Mouse (Mus musculus) heart, adult 2 months (tissue): ENCODE data around the gene Prpf39. TPM values are rescaled to one million over a fixed set of nuclear protein-coding genes. Genes with fewer than 3 reads are reported as not detected.

ENCODE experiments used
- DNase-seq, 2 experiments: peaks; one replicate each; pipeline ENCODE4 v3.0.0; 2021
- H3K27ac ChIP-seq: fragments of 200-600 bp; 2 replicates; pipeline ENCODE4 v1.8.1; 2022
- H3K27me3 ChIP-seq: fragments of 200-500 bp; 2 replicates; pipeline ENCODE4 v1.6.1; 2012; ENCODE audit warnings: mild to moderate bottlenecking, low read length, inconsistent platforms, mixed read lengths; ENCODE audit not compliant: control insufficient read depth, insufficient read depth
- H3K36me3 ChIP-seq: fragments of 200-500 bp; 2 replicates; pipeline ENCODE4 v1.6.1; 2012; ENCODE audit warnings: low read length, inconsistent platforms; ENCODE audit not compliant: control insufficient read depth, insufficient read depth
- H3K4me1 ChIP-seq: fragments of 200-500 bp; 2 replicates; pipeline ENCODE4 v1.6.1; 2011; ENCODE audit warnings: low read length; ENCODE audit not compliant: control insufficient read depth, insufficient read depth
- H3K4me3 ChIP-seq: fragments of 200-600 bp; 2 replicates; pipeline ENCODE4 v1.8.1; 2022
- H3K79me2 ChIP-seq: fragments of 200-500 bp; replicated peaks from 2 replicates; pipeline ENCODE4 v1.6.1; 2012; ENCODE audit warnings: mild to moderate bottlenecking, inconsistent platforms, low read length, moderate library complexity, mixed read lengths; ENCODE audit not compliant: control insufficient read depth, insufficient read depth
- H3K9ac ChIP-seq: fragments of 200-500 bp; 2 replicates; pipeline ENCODE4 v1.6.1; 2012; ENCODE audit warnings: low read depth, mild to moderate bottlenecking, control low read depth, inconsistent platforms, low read length, mixed read lengths
- CTCF ChIP-seq: fragments of 200-600 bp; IDR thresholded peaks from 2 replicates; pipeline ENCODE4 v1.8.1; 2022; ENCODE audit warnings: antibody characterized with exemption, mild to moderate bottlenecking, moderate library complexity
- EP300 ChIP-seq: fragments of 200-500 bp; IDR thresholded peaks from 2 replicates; pipeline ENCODE4 v1.6.1; 2011; ENCODE audit warnings: low read depth, low read length, control low read depth; ENCODE audit not compliant: insufficient read depth
- POLR2A ChIP-seq: fragments of 200-500 bp; IDR thresholded peaks from 2 replicates; pipeline ENCODE4 v1.6.1; 2011; ENCODE audit warnings: mild to moderate bottlenecking, low read depth, low read length, control low read depth; ENCODE audit not compliant: insufficient read depth
- WGBS: fragments of 180-500 bp; shearing (Covaris S2); methylation state at CpG from one replicate; pipeline ENCODE4 v1.1.7; 2018; 5-methylcytosine and 5-hydroxymethylcytosine counted together
- intact Hi-C: fragments of 180-260 bp; cut with DNase I; formaldehyde crosslinking; loops from one replicate; pipeline ENCODE4 v1.15.1; 2025
- polyA plus RNA-seq: library from polyadenylated mRNA; depleted of rRNA; stranded (reverse); fragments of >200 nt; gene quantifications from 2 replicates; pipeline ENCODE4 v1.2.3, GENCODE M21; 2012
- total RNA-seq, 2 experiments: library from RNA; stranded (reverse); gene quantifications; 2 replicates each; pipeline ENCODE4 v1.2.3; 2021

Prpf39 gene
- total and polyA plus RNA-seq, 3 experiments: 6.2 to 12.9 (median 11.1) TPM

DNA sequence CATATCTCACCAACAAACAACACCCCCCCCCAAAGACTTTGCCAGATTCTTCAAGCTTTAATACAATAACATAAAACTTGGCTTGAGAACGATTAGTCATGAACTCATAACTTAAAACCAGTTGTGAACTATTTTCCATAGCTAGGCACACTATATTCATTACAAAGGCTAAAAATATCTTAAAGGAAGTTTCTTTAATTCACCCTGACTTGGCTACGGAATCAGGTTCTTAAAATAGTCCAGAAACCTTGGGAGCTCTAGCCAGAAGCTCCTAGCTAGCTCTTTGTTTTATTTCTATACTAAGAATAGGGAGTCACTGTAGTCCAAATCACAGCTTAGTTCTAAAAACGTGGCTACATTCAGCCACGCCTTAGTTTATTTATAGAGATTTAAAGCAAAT, 32.3 kb downstream of the Prpf39 start:
- WGBS: 9% methylated on average over 4 of the region's 4 CpGs
- Histone ChIP-seq H3K4me3 (no peak overlapping the region), H3K4me1 (peaks cover 11% of the 10 kb centered on the region), H3K9ac (no peak overlapping the region), H3K27ac (peak overlapping the region; percentile 82), H3K27me3 (no peaks in the 10 kb centered on the region), H3K79me2 (no peaks in the 10 kb centered on the region), H3K36me3 (peaks cover 51% of the 10 kb centered on the region)
- TF ChIP-seq EP300: no peak
- TF ChIP-seq CTCF: no peak
- TF ChIP-seq POLR2A: no peak
- intact Hi-C loops: no loop called here
- no peak for DNase-seq

DNA sequence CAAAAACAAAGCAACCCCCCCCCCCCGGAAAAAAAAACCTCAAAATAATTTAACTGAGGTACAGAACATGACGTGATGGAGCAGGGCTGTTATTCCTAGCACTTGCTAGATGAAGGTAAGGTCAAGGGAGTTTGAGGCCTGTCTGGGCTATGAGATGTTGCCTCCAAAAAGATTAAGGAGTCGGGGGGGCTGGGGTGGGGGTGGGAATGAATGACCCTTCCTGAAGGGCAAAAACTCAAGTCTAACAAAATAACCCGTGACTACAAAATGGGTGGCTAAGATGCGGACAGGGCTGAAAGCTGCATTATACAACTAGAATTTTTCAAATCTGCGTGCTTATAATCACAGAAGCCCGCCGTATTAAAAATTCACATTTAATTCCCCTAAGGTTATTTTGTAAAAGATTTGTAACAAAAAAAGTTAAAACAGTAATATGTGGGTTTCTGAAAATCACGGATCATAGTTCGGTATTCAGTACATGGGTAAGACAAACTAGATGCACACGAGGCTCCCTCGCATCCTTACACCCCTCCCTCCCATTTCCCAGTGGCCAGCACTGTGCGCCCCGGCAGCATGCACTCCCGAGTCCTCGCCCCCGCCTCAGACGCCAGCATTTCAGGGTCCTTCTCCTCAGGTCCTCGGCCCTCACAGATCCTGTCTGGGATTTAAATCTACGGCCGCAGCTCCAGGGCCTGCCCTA, 36.9 kb downstream of the Prpf39 start:
- peaks cover 19% of the 10 kb centered on the region for H3K36me3 ChIP-seq
- no peak for TF ChIP-seq POLR2A
- no peaks in the 10 kb centered on the region for H3K79me2 ChIP-seq
- peaks cover 12% of the 10 kb centered on the region for H3K4me1 ChIP-seq
- H3K27ac ChIP-seq: peak overlapping the region; percentile 98
- H3K27me3 ChIP-seq: no peaks in the 10 kb centered on the region
- H3K9ac ChIP-seq: peak overlapping the region; percentile 85
- intact Hi-C loops: loop anchor here (5.0 kb wide), 1 partner anchor 36 kb away; the partner anchor contains the start of gene Prpf39
- peak overlapping the region; percentile 72 for H3K4me3 ChIP-seq
- 2% methylated on average over 21 of the region's 21 CpGs for WGBS
- DNase-seq: no peak

DNA sequence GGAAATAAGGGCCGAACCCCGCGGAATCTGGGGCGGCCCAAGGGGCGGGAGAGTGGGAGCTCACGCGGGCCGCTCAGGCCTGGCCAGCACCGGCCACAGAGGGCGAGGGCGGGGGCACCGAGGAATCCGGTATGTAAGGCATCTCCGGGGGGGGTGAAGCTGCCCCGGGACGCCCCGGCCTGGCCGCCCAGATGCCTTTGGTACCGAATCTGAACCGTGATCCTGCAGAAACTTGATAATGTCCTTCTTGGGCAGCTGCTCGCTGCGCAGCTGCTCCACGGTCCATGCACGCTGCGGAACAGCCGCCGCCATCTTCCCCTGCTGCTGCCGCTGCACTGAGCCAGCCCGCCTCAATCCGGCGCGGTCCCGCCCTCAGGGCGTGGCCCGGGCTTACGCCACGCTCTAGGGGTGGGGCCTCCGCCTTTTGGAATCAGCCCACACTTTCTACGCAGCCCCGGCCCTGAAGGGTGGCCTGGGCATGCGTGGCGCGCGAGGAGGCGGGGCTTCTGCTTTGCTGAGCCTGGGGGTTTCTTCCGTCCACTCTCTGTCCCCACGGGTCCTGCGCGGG, 37.6 kb downstream of the Prpf39 start, which contains the start of gene Fkbp3:
Gene Fkbp3, minus strand, starts transcription at position 397 of the 568 bp plus-strand sequence.
- Histone ChIP-seq H3K27ac (peak within 1 kb of the TSS; percentile 98), H3K79me2 (no peaks in the 10 kb centered on the region), H3K4me3 (peak within 1 kb of the TSS; percentile 72), H3K27me3 (no peaks in the 10 kb centered on the region), H3K4me1 (peaks cover 11% of the 10 kb centered on the region), H3K36me3 (peaks cover 14% of the 10 kb centered on the region), H3K9ac (peak within 1 kb of the TSS; percentile 85)
- TF ChIP-seq EP300: peak; percentile 76; the same call in 1 of the 2 replicates
- 0 out of 2 replicates have a peak, but pooled peaks have one; percentile 8 for TF ChIP-seq CTCF
- TF ChIP-seq POLR2A: peak; percentile 97
- under 1% methylated on average over 49 of the region's 49 CpGs for WGBS
- intact Hi-C loops: loop anchor here (2.0 to 5.0 kb wide), 2 partner anchors 36 to 107 kb away; partner anchors contain the start of gene Prpf39
- peak; percentile 99 for DNase-seq

DNA sequence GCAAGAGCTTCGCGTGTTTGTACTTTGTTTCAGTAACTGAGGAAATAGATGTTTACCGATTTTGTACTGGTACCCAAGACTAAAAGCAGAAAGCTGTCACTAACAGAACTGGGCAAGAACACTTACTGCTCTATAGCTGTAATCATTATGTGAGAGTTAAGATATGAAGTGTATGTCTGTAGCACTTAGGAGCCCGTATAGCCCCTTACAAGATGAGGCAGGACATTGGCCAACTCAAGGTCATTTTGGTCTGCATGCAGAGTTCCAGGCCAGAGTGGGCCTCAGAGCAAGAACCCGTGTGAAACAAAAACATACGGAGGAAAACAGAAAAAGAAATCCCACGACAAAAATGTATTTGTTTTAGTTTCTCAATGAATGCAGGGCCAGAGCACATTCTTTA, 38.5 kb downstream of the Prpf39 start:
- Histone ChIP-seq H3K27me3 (no peaks in the 10 kb centered on the region), H3K36me3 (peaks cover 7% of the 10 kb centered on the region), H3K27ac (peak overlapping the region; percentile 98), H3K4me3 (peak overlapping the region; percentile 72), H3K9ac (no peak overlapping the region; the same call in 1 of the 2 replicates), H3K4me1 (peaks cover 7% of the 10 kb centered on the region), H3K79me2 (no peaks in the 10 kb centered on the region)
- DNase-seq: no peak
- TF ChIP-seq POLR2A: no peak
- no peak for TF ChIP-seq EP300
- no peak for TF ChIP-seq CTCF
- WGBS: 25% methylated on average over 7 of the region's 7 CpGs
- intact Hi-C loops: loop anchor here (2.0 to 5.0 kb wide), 2 partner anchors 37 to 108 kb away; partner anchors contain the start of gene Prpf39

DNA sequence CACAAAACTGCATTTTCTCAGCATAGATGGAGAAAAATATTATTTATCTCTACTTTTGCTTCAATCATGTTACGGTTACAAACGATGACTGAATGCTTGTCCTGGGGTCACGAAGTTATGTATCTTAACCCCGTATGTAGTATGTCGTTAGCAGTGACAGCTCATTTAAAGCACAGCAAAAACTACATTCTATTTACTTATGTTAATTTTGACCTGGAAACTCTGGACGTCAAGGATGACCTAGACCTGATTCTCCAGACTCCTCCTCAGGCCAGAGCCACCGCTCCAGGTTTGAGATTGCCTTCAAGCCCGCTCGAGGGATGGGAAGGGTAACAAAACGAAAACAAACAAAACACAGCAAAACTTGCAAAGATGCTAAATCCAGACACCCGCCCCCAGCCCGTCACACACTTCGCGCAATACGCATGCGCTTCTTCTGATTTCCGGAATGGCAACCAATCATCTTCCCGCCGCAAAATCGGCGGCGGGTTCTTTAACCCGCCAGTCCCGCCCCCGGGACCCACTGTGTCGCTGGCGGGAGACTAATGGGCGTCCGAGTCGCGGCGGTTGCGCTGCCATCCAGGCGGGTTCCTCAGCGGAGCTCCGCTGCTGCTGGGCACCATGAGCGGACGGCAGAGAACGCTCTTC, 39.1 kb downstream of the Prpf39 start, which contains the start of gene Fancm:
Gene Fancm, plus strand, starts transcription at position 519 of the 648 bp plus-strand sequence.
- peak; percentile 91 to 93 for DNase-seq
- H3K4me1 ChIP-seq: peaks cover 5% of the 10 kb centered on the region
- H3K36me3 ChIP-seq: peaks cover 7% of the 10 kb centered on the region
- H3K9ac ChIP-seq: peak within 1 kb of the TSS; percentile 76
- H3K27ac ChIP-seq: peak within 1 kb of the TSS; percentile 98
- H3K79me2 ChIP-seq: no peaks in the 10 kb centered on the region
- TF ChIP-seq CTCF (no peak), EP300 (0 out of 2 replicates have a peak, but pooled peaks have one; percentile 10), POLR2A (peak; percentile 65)
- H3K4me3 ChIP-seq: peak within 1 kb of the TSS; percentile 72
- H3K27me3 ChIP-seq: no peaks in the 10 kb centered on the region
- 2% methylated on average over 39 of the region's 39 CpGs for WGBS
- intact Hi-C loops: loop anchor here (2.0 kb wide), 1 partner anchor 108 kb away; no protein-coding TSS in a partner anchor
